Mouse (Mus musculus) heart, postnatal 0 days (tissue): Measurements from ENCODE around the gene Ankmy2. TPM values are rescaled to one million over a fixed set of nuclear protein-coding genes. Genes with fewer than 3 reads are reported as not detected.

Experiments used
- ATAC-seq: fragments of 200-750 bp; cut with Nextera tagmentation; 2 replicates; pipeline ENCODE4 v1.8.0; 2017; ENCODE audit warnings: low read depth, moderate number of reproducible peaks, moderate library complexity; ENCODE audit not compliant: insufficient read depth
- DNase-seq: peaks from one replicate; pipeline ENCODE4 v3.0.0-alpha.2; 2016; ENCODE audit warnings: low spot score
- H3K27ac ChIP-seq: fragments of 300-500 bp; sonication (generic); 2 replicates; pipeline ENCODE4 v1.5.1; 2014; ENCODE audit warnings: low read depth, mild to moderate bottlenecking
- H3K27me3 ChIP-seq: fragments of 300-500 bp; sonication (generic); 2 replicates; pipeline ENCODE4 v1.6.1; 2014; ENCODE audit warnings: low read length, mixed read lengths; ENCODE audit not compliant: control insufficient read depth, insufficient read depth
- H3K36me3 ChIP-seq: fragments of 300-500 bp; sonication (generic); replicated peaks from 2 replicates; pipeline ENCODE4 v1.6.1; 2014; ENCODE audit warnings: low read length, mixed read lengths; ENCODE audit not compliant: control insufficient read depth, insufficient read depth
- H3K4me1 ChIP-seq: fragments of 300-500 bp; sonication (generic); 2 replicates; pipeline ENCODE4 v1.6.1; 2014; ENCODE audit warnings: antibody characterized with exemption; ENCODE audit not compliant: control insufficient read depth, insufficient read depth
- H3K4me2 ChIP-seq: fragments of 300-500 bp; sonication (generic); 2 replicates; pipeline ENCODE4 v1.6.1; 2014; ENCODE audit warnings: low read depth, mild to moderate bottlenecking, low read length, moderate library complexity
- H3K4me3 ChIP-seq: fragments of 300-500 bp; sonication (generic); 2 replicates; pipeline ENCODE4 v1.5.1; 2014; ENCODE audit warnings: low read depth, low read length
- H3K9ac ChIP-seq: fragments of 300-500 bp; sonication (generic); replicated peaks from 2 replicates; pipeline ENCODE4 v1.6.1; 2014; ENCODE audit warnings: low read depth, low read length, mixed read lengths
- H3K9me3 ChIP-seq: fragments of 300-500 bp; sonication (generic); replicated peaks from 2 replicates; pipeline ENCODE4 v1.6.1; 2016; ENCODE audit warnings: low read length; ENCODE audit not compliant: control insufficient read depth
- CTCF ChIP-seq: IDR thresholded peaks from 2 replicates; pipeline ENCODE4 v1.5.1; 2016; ENCODE audit warnings: antibody characterized with exemption, control low read depth, low read depth
- EP300 ChIP-seq: IDR thresholded peaks from 2 replicates; pipeline ENCODE4 v1.6.1; 2016; ENCODE audit warnings: antibody characterized with exemption, low read depth
- WGBS: fragments of 180-500 bp; shearing (Covaris S2); extraction: QIAGEN DNeasy Blood & Tissue Kit; methylation state at CpG from one replicate; pipeline ENCODE4 v1.1.7; 2014; 5-methylcytosine and 5-hydroxymethylcytosine counted together
- polyA plus RNA-seq: library from polyadenylated mRNA; unstranded; fragments of >200 nt; fragmentation: Nextera tagmentation; extraction: Ambion mirVana; gene quantifications from 2 replicates; pipeline ENCODE4 v1.2.1, GENCODE M21; 2015
- total RNA-seq: library from RNA; depleted of rRNA; stranded (reverse); fragments of >200 nt; gene quantifications from 2 replicates; pipeline ENCODE4 v1.2.3, GENCODE M21; 2014; ENCODE audit warnings: low replicate concordance

Ankmy2 gene
- total and polyA plus RNA-seq, 2 experiments from 2014 or later: 9.9 to 23.1 TPM

GRCm38 (mm10) chr12:36207072-36207799, 50.3 kb downstream of the Ankmy2 start:
- peak overlapping the region; percentile 36; the same call in 1 of the 2 replicates for H3K4me2 ChIP-seq
- DNase-seq (peak; percentile 82), ATAC-seq (peak; percentile 86)
- H3K9me3 ChIP-seq: no peaks in the 10 kb centered on the region
- H3K27me3 ChIP-seq: no peaks in the 10 kb centered on the region
- no peak overlapping the region for H3K4me3 ChIP-seq
- WGBS: 40% methylated on average over 9 of the region's 9 CpGs
- TF ChIP-seq CTCF (no peak), EP300 (no peak)
- no peaks in the 10 kb centered on the region for H3K4me1 ChIP-seq
- H3K27ac ChIP-seq: no peak overlapping the region
- no peaks in the 10 kb centered on the region for H3K36me3 ChIP-seq
- H3K9ac ChIP-seq: no peak overlapping the region

GRCm38 (mm10) chr12:36207800-36208148, 50.9 kb downstream of the Ankmy2 start:
- no peaks in the 10 kb centered on the region for H3K4me1 ChIP-seq
- TF ChIP-seq EP300: no peak
- no peak for TF ChIP-seq CTCF
- no peaks in the 10 kb centered on the region for H3K36me3 ChIP-seq
- H3K4me2 ChIP-seq: peak overlapping the region; percentile 36; the same call in 1 of the 2 replicates
- no peaks in the 10 kb centered on the region for H3K9me3 ChIP-seq
- no peaks in the 10 kb centered on the region for H3K27me3 ChIP-seq
- no peak overlapping the region for H3K27ac ChIP-seq
- H3K4me3 ChIP-seq: no peak overlapping the region
- DNase-seq (no peak), ATAC-seq (no peak)
- no peak overlapping the region for H3K9ac ChIP-seq
- WGBS: 74% methylated on average over 7 of the region's 7 CpGs

GRCm38 (mm10) chr12:36208456-36208855, 51.5 kb downstream of the Ankmy2 start:
- Histone ChIP-seq H3K4me1 (no peaks in the 10 kb centered on the region), H3K4me3 (no peak overlapping the region), H3K27me3 (no peaks in the 10 kb centered on the region), H3K9me3 (no peaks in the 10 kb centered on the region), H3K4me2 (no peak overlapping the region), H3K36me3 (no peaks in the 10 kb centered on the region), H3K9ac (no peak overlapping the region), H3K27ac (no peak overlapping the region)
- ATAC-seq (no peak), DNase-seq (no peak)
- 76% methylated on average over 19 of the region's 19 CpGs for WGBS
- TF ChIP-seq EP300 (no peak), CTCF (no peak)

- ATAC-seq: no peak
- Histone ChIP-seq H3K27me3 (no peaks in the 10 kb centered on the region), H3K9me3 (no peaks in the 10 kb centered on the region), H3K4me3 (no peak overlapping the region), H3K36me3 (no peaks in the 10 kb centered on the region), H3K4me2 (no peak overlapping the region), H3K9ac (no peak overlapping the region), H3K4me1 (no peaks in the 10 kb centered on the region), H3K27ac (no peak overlapping the region)
- no peak for DNase-seq
- no peak for TF ChIP-seq EP300
- TF ChIP-seq CTCF: no peak
- 73% methylated on average over 4 of the region's 4 CpGs for WGBS
Measured at GRCm38 (mm10) chr12:36210096-36210495, 53.2 kb downstream of the Ankmy2 start.

- Histone ChIP-seq H3K27ac (no peak overlapping the region), H3K36me3 (no peaks in the 10 kb centered on the region), H3K27me3 (no peaks in the 10 kb centered on the region), H3K4me3 (no peak overlapping the region), H3K4me1 (no peaks in the 10 kb centered on the region), H3K4me2 (no peak overlapping the region), H3K9ac (no peak overlapping the region), H3K9me3 (no peaks in the 10 kb centered on the region)
- WGBS: 43% methylated on average over 8 of the region's 8 CpGs
- DNase-seq (no peak), ATAC-seq (no peak)
- TF ChIP-seq CTCF (no peak), EP300 (no peak)
Measured at GRCm38 (mm10) chr12:36214389-36215148, 57.7 kb downstream of the Ankmy2 start.
